Mouse (Mus musculus) ES-E14 (cell line): ENCODE data around the gene Hnrnpdl. TPM values are rescaled to one million over a fixed set of nuclear protein-coding genes. Genes with fewer than 3 reads are reported as not detected.

Experiments used
- DNase-seq: peaks from one replicate; pipeline ENCODE4 v3.0.0-alpha.2; 2013; ENCODE audit warnings: low read depth, low spot score
- H3K27ac ChIP-seq: 2 replicates; pipeline ENCODE4 v1.5.1; 2012; ENCODE audit warnings: low read depth, mild to moderate bottlenecking, low read length, moderate library complexity, mixed read lengths; ENCODE audit not compliant: poor library complexity, insufficient read depth, severe bottlenecking
- H3K36me3 ChIP-seq: 2 replicates; pipeline ENCODE4 v1.6.1; 2012; ENCODE audit warnings: mild to moderate bottlenecking, low read length, moderate library complexity, mixed read lengths; ENCODE audit not compliant: control insufficient read depth, poor library complexity, insufficient read depth, severe bottlenecking
- H3K4me1 ChIP-seq, 2 experiments: fragments of 150-350 bp in 1 of 2; sonication (generic) in 1 of 2; 2 replicates each; pipeline ENCODE4 v1.6.1; 2012; ENCODE audit warnings: low read length in 2 of 2, mild to moderate bottlenecking in 1 of 2, mixed read lengths in 1 of 2; ENCODE audit not compliant: control insufficient read depth in 2 of 2, insufficient read depth in 2 of 2, poor library complexity in 1 of 2
- H3K4me3 ChIP-seq, 2 experiments: fragments of 150-350 bp in 1 of 2; sonication (generic) in 1 of 2; 2 replicates each; pipeline ENCODE4 v1.5.1; 2012; ENCODE audit warnings: low read length in 2 of 2, low read depth in 1 of 2, mild to moderate bottlenecking in 1 of 2, mixed read lengths in 1 of 2; ENCODE audit not compliant: insufficient read depth in 1 of 2, poor library complexity in 1 of 2, severe bottlenecking in 1 of 2
- H3K9ac ChIP-seq: 2 replicates; pipeline ENCODE4 v1.6.1; 2012; ENCODE audit warnings: low read depth, mild to moderate bottlenecking, low read length, mixed read lengths; ENCODE audit not compliant: poor library complexity, insufficient read depth, severe bottlenecking
- H3K9me3 ChIP-seq: fragments of 150-350 bp; sonication (generic); 2 replicates; pipeline ENCODE4 v1.6.1; 2012; ENCODE audit warnings: low read depth, mild to moderate bottlenecking, low read length; ENCODE audit not compliant: control insufficient read depth, insufficient read depth
- CHD2 ChIP-seq: IDR thresholded peaks from 2 replicates; pipeline ENCODE4 v1.6.1; 2014; ENCODE audit warnings: mild to moderate bottlenecking, low read depth, low read length, inconsistent platforms
- HCFC1 ChIP-seq: IDR thresholded peaks from 2 replicates; pipeline ENCODE4 v1.6.1; 2012; ENCODE audit warnings: low read length, inconsistent platforms, borderline replicate concordance; ENCODE audit not compliant: insufficient read depth
- MAFK ChIP-seq: IDR thresholded peaks from 2 replicates; pipeline ENCODE4 v1.6.1; 2014; ENCODE audit warnings: mild to moderate bottlenecking, low read depth, low read length, inconsistent platforms; ENCODE audit not compliant: insufficient read depth
- ZC3H11A ChIP-seq: IDR thresholded peaks from 2 replicates; pipeline ENCODE4 v1.6.1; 2012; ENCODE audit warnings: low read depth, mild to moderate bottlenecking, inconsistent platforms, low read length, borderline replicate concordance
- ZNF384 ChIP-seq: IDR thresholded peaks from 2 replicates; pipeline ENCODE4 v1.6.1; 2012; ENCODE audit warnings: low read depth, low read length, inconsistent platforms
- in situ Hi-C, 2 experiments: fragments of 600-800 bp; cut with MboI; formaldehyde crosslinking; loops; one replicate each; pipeline ENCODE4 v1.15.1; 2025; ENCODE audit warnings: low sequenced_read_pairs in 2 of 2, inconsistent platforms in 1 of 2; ENCODE audit not compliant: unreplicated experiment in 2 of 2
- total RNA-seq: library from RNA; depleted of rRNA; stranded (reverse); fragments of 300-350 nt; gene quantifications from 2 replicates; pipeline ENCODE4 v1.2.3, GENCODE M21; 2012

The Hnrnpdl gene
- total RNA-seq, 1 experiment: 177 TPM

- Histone ChIP-seq H3K27ac (peak overlapping the region; percentile 90; the same call in 1 of the 2 replicates), H3K36me3 (peaks cover 2% of the 10 kb centered on the region; the same call in 1 of the 2 replicates), H3K9ac (no peak overlapping the region), H3K9me3 (no peaks in the 10 kb centered on the region), H3K4me3 (peak overlapping the region; percentile 15 to 36; a peak in 2 of 4 replicates), H3K4me1 (peaks cover 8 to 9% of the 10 kb centered on the region in 2 experiments)
- no peak for DNase-seq
- TF ChIP-seq HCFC1 (no peak), ZC3H11A (no peak), MAFK (no peak), CHD2 (no peak), ZNF384 (no peak)
- in situ Hi-C loops: no loop called here
These were observed 3.9 kb upstream of the Hnrnpdl start for GRCm38 (mm10) chr5:100043361-100043760.

DNA sequence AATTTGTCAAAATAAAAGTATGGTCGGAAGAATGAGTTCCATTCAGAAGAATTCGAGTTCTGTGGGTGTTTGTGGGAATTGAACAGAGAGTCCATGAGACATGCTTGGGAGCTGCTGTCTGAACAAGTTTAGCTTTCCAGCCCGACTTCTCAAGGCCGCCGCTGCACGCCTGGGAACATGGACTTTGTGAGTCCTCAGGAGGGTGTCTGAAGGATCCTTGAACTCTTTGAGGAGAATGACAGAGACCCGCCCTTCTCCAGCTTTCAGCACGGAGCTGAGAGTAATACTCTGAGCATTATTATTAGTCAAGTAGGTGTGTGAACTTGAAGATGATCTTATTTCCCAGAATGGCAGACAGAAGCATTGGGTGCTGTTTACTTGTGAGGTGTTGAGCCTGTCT is 3.0 kb upstream of the Hnrnpdl start:
- Histone ChIP-seq H3K4me1 (peaks cover 6 to 8% of the 10 kb centered on the region in 2 experiments), H3K27ac (no peak overlapping the region), H3K9ac (no peak overlapping the region), H3K36me3 (peaks cover 5% of the 10 kb centered on the region), H3K9me3 (no peaks in the 10 kb centered on the region), H3K4me3 (peak overlapping the region in 1 of 2 experiments; percentile 2; a peak in 2 of 4 replicates)
- DNase-seq: no peak
- in situ Hi-C loops: no loop called here
- TF ChIP-seq ZNF384 (no peak), ZC3H11A (no peak), MAFK (no peak), HCFC1 (no peak), CHD2 (no peak)

DNA sequence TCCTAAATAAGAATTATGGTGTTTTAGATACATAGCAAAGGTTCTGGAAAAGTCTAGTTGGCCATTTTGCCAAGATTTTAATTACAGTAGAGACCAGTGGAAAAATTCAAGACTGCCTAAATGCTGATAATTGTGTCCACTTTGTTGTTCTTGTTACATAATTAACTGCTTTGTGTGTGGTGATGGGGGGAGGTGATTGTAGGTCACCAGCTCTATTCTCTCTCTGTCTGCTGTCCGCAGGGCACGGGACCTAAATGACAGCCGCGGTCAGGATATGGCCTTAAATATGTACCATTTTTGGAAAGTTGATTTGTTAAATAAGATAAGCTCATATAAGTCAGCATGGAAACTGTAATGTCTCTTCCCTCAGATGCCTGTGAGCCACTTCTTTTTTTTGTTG is 1.8 kb upstream of the Hnrnpdl start:
- Histone ChIP-seq H3K4me3 (peak overlapping the region; percentile 30 to 89), H3K9ac (no peak overlapping the region), H3K4me1 (peaks cover 3 to 8% of the 10 kb centered on the region in 2 experiments; a peak in 2 of 4 replicates), H3K36me3 (peaks cover 13% of the 10 kb centered on the region), H3K9me3 (no peaks in the 10 kb centered on the region), H3K27ac (no peak overlapping the region)
- TF ChIP-seq ZC3H11A (no peak), CHD2 (no peak), ZNF384 (no peak), MAFK (no peak), HCFC1 (no peak)
- in situ Hi-C loops: no loop called here
- DNase-seq: no peak

DNA sequence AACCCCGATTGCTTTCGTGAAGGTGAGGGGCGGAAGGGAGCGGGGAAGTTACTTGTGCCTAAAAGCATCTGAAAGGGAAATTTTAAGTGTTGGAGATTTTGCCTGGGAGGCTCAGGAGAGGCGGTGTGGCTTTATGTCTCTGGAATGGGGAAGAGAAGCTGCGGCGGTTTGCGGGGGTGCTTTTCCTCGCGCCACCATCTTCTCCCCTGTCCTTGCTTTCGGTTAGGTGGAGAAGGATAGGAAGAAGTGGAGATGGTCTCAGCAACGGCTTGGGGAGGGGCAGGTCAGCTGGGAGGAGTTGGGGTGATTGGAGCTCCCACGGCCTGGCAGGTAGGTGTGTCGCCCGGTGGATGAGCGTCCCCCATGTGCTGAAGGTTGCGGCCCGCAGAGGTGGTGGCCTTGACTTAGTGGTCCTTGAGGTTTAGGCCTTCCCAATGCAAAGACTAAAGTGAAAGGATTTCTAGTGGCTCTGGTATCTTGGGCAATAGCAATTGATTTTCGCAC is 869 bp upstream of the Hnrnpdl start:
- peaks cover 19% of the 10 kb centered on the region for H3K36me3 ChIP-seq
- peak overlapping the region; percentile 98 for H3K9ac ChIP-seq
- H3K9me3 ChIP-seq: no peaks in the 10 kb centered on the region
- peaks cover 3 to 8% of the 10 kb centered on the region in 2 experiments; a peak in 2 of 4 replicates for H3K4me1 ChIP-seq
- in situ Hi-C loops: no loop called here
- no peak for DNase-seq
- H3K4me3 ChIP-seq: peak overlapping the region; percentile 89 to 96
- TF ChIP-seq HCFC1 (no peak), MAFK (no peak), ZC3H11A (no peak), CHD2 (no peak), ZNF384 (no peak)
- peak overlapping the region; percentile 78 for H3K27ac ChIP-seq
